Mouse (Mus musculus): ENCODE data around the gene Olfr1200.

The Olfr1200 gene

GRCm38 (mm10) chr2:88770388-88770787 lies at the start of gene Olfr1200:
Gene Olfr1200, minus strand, starts transcription at chr2:88770488.
- POLR2A ChIA-PET: no interaction called here
- CTCF ChIA-PET: no interaction called here

- ChIA-PET CTCF (no interaction called here), POLR2A (no interaction called here)
Observed at GRCm38 (mm10) chr2:88814196-88814595, 43.9 kb upstream of the Olfr1200 start, which contains the start of gene Olfr1202. Gene Olfr1202, plus strand, starts transcription at chr2:88814496.

GRCm38 (mm10) chr2:88792736-88793135 lies 22.4 kb upstream of the Olfr1200 start, which contains the start of gene Olfr1201:
Gene Olfr1201, plus strand, starts transcription at chr2:88793036.
- ChIA-PET CTCF (no interaction called here), POLR2A (no interaction called here)

GRCm38 (mm10) chr2:88760369-88760768 lies 9.9 kb downstream of the Olfr1200 start, which contains the start of gene Olfr1199:
Gene Olfr1199, minus strand, starts transcription at chr2:88760469.
- POLR2A ChIA-PET: no interaction called here
- CTCF ChIA-PET: no interaction called here

- POLR2A ChIA-PET: no interaction called here
Observed at GRCm38 (mm10) chr2:88751270-88751669, 19.0 kb downstream of the Olfr1200 start, which contains the start of gene Olfr1198. Gene Olfr1198, minus strand, starts transcription at chr2:88751370.

GRCm38 (mm10) chr2:88743379-88743778 lies 26.9 kb downstream of the Olfr1200 start:
- ChIA-PET POLR2A (no interaction called here), CTCF (no interaction called here)

More at GRCm38 (mm10) chr2:88751270-88751669, 19.0 kb downstream of the Olfr1200 start, which contains the start of gene Olfr1198:
- CTCF ChIA-PET: no interaction called here

GRCm38 (mm10) chr2:88732266-88732665 lies 38.0 kb downstream of the Olfr1200 start, which contains the start of gene Olfr1197:
Gene Olfr1197, minus strand, starts transcription at chr2:88732366.
- CTCF ChIA-PET: no interaction called here

More at GRCm38 (mm10) chr2:88732266-88732665, 38.0 kb downstream of the Olfr1200 start, which contains the start of gene Olfr1197:
- POLR2A ChIA-PET: no interaction called here
